Mouse (Mus musculus): ENCODE measurements around the gene Lman2. TPM values are rescaled to one million over a fixed set of nuclear protein-coding genes. Genes with fewer than 3 reads are reported as not detected.

Gene Lman2
- polyA plus RNA-seq, 1 experiment from 2014 or later: 105 TPM

GRCm38 (mm10) chr13:55398088-55398487 lies 35.5 kb upstream of the Lman2 start, which contains the start of gene Slc34a1:
Gene Slc34a1 (plus strand): TSS chr13:55398187.
- Histone ChIP-seq H3K27ac (ENCODE audit: poor library complexity, severe bottlenecking) (no peak within 1 kb of the TSS), H3K4me2 (no peak within 1 kb of the TSS), H3K4me1 (replicated peaks) (no peaks in the 10 kb centered on the region), H3K36me3 (no peaks in the 10 kb centered on the region), H3K9ac (no peak within 1 kb of the TSS), H3K27me3 (replicated peaks) (peaks cover 63% of the 10 kb centered on the region), H3K4me3 (no peak within 1 kb of the TSS), H3K9me3 (replicated peaks) (no peaks in the 10 kb centered on the region)
- WGBS: 70% methylated on average over 1 of the region's 1 CpGs
- no peak for ATAC-seq (ENCODE audit: insufficient number of reproducible peaks, low FRiP score)

DNA sequence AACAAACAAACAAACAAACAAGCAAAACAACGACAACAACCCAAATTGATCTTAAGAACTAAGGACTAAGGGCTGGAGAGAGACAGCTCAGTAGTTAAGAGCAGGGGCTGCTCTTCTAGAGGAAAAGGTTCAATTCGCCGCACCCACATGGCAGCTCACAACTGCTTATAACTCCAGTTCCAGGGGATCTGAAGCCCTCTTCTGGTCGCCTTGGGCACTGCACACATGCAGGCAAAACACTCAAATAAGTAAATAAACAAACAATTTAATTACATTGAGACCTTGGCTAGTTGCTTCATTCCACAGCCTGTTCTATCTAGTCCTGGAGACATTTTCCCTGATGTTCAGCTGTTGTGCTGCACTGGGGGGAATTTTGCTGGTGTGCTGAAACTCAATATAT lies 30.4 kb upstream of the Lman2 start:
- Histone ChIP-seq H3K27ac (ENCODE audit: poor library complexity, severe bottlenecking) (no peak overlapping the region), H3K4me3 (no peak overlapping the region), H3K9ac (no peak overlapping the region), H3K9me3 (replicated peaks) (peaks cover 7% of the 10 kb centered on the region), H3K36me3 (no peaks in the 10 kb centered on the region), H3K4me1 (replicated peaks) (no peaks in the 10 kb centered on the region), H3K4me2 (no peak overlapping the region), H3K27me3 (replicated peaks) (peaks cover 19% of the 10 kb centered on the region; the same call in 1 of the 2 replicates)
- 62% methylated on average over 4 of the region's 4 CpGs for WGBS
- ATAC-seq (ENCODE audit: insufficient number of reproducible peaks, low FRiP score): no peak

DNA sequence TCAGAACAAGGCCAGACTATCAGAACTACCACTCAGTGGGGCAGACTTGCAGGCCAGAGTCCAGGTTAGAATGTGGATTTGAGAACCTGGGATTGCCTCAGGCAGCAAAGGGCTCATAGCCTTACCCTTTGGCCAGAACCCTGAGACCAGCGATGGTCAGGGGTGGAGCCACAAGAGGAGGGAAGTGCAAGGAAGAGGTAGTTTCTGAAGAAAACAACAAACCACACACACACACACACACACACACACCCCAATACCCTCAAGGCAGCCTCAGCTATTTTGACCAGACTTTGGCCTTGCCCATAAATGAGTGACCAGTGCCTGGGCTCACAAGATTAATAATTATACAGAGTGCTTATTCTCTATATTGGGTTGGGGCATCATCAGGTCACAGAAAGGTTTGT lies 29.0 kb upstream of the Lman2 start:
- no peak for ATAC-seq (ENCODE audit: insufficient number of reproducible peaks, low FRiP score)
- H3K4me1 ChIP-seq (replicated peaks): no peaks in the 10 kb centered on the region
- peaks cover 7% of the 10 kb centered on the region for H3K9me3 ChIP-seq (replicated peaks)
- H3K9ac ChIP-seq: no peak overlapping the region
- WGBS: 85% methylated on average over 1 of the region's 1 CpGs
- H3K27me3 ChIP-seq (replicated peaks): peaks cover 20% of the 10 kb centered on the region; the same call in 1 of the 2 replicates
- H3K4me3 ChIP-seq: no peak overlapping the region
- H3K36me3 ChIP-seq: no peaks in the 10 kb centered on the region
- H3K27ac ChIP-seq (ENCODE audit: poor library complexity, severe bottlenecking): no peak overlapping the region
- H3K4me2 ChIP-seq: no peak overlapping the region

- WGBS: 71% methylated on average over 3 of the region's 3 CpGs
These were observed 28.1 kb upstream of the Lman2 start for GRCm38 (mm10) chr13:55390644-55391043.

DNA sequence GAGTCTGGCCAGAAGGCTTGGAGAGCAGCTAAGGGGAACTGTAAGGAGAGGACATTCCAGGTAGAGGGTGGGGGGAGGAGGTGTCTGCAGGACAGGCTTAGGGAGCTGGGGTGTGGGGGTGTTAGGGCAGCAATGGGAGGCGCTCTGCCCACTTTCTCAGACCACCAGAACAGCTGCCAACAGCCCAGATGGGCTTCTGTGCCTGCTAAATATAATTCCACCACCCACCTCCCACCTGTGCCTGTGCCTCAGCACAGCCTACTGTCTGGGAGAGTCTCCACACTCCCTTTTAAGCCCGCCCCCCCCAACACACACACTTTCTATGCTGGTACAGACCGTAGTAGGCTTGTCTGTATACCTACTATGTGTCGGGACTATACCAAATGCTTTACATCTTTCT lies 19.2 kb upstream of the Lman2 start:
- Histone ChIP-seq H3K4me1 (replicated peaks) (0 out of 2 replicates have a peak, but pooled peaks cover 4% of the 10 kb centered on the region), H3K4me2 (no peak overlapping the region), H3K27me3 (replicated peaks) (peaks cover 77% of the 10 kb centered on the region), H3K27ac (ENCODE audit: poor library complexity, severe bottlenecking) (no peak overlapping the region), H3K36me3 (no peaks in the 10 kb centered on the region), H3K4me3 (no peak overlapping the region), H3K9ac (no peak overlapping the region), H3K9me3 (replicated peaks) (no peaks in the 10 kb centered on the region; the same call in 1 of the 2 replicates)
- WGBS: 76% methylated on average over 4 of the region's 4 CpGs
- ATAC-seq (ENCODE audit: insufficient number of reproducible peaks, low FRiP score): no peak

More at GRCm38 (mm10) chr13:55390644-55391043, 28.1 kb upstream of the Lman2 start:
- H3K27me3 ChIP-seq (replicated peaks): peaks cover 14% of the 10 kb centered on the region; the same call in 1 of the 2 replicates
- no peaks in the 10 kb centered on the region for H3K36me3 ChIP-seq
- H3K4me3 ChIP-seq: no peak overlapping the region
- no peaks in the 10 kb centered on the region for H3K4me1 ChIP-seq (replicated peaks)
- no peak overlapping the region for H3K27ac ChIP-seq (ENCODE audit: poor library complexity, severe bottlenecking)
- no peak overlapping the region for H3K4me2 ChIP-seq
- peaks cover 7% of the 10 kb centered on the region for H3K9me3 ChIP-seq (replicated peaks)
- no peak overlapping the region for H3K9ac ChIP-seq
- ATAC-seq (ENCODE audit: insufficient number of reproducible peaks, low FRiP score): no peak

- WGBS: 4% methylated on average over 32 of the region's 32 CpGs
- 0 out of 2 replicates have a peak overlapping the region, but pooled peaks have one; percentile 13 for H3K4me2 ChIP-seq
- no peak overlapping the region for H3K9ac ChIP-seq
- H3K9me3 ChIP-seq (replicated peaks): no peaks in the 10 kb centered on the region
- no peak overlapping the region for H3K27ac ChIP-seq (ENCODE audit: poor library complexity, severe bottlenecking)
- peak; percentile 40; the same call in 1 of the 2 replicates for ATAC-seq (ENCODE audit: insufficient number of reproducible peaks, low FRiP score)
- H3K4me1 ChIP-seq (replicated peaks): 0 out of 2 replicates have a peak, but pooled peaks cover 4% of the 10 kb centered on the region
- no peak overlapping the region for H3K4me3 ChIP-seq
- no peaks in the 10 kb centered on the region for H3K36me3 ChIP-seq
- peaks cover 86% of the 10 kb centered on the region for H3K27me3 ChIP-seq (replicated peaks)
These were observed 16.5 kb upstream of the Lman2 start for GRCm38 (mm10) chr13:55378907-55379580.

- H3K36me3 ChIP-seq: no peaks in the 10 kb centered on the region
- H3K4me2 ChIP-seq: no peak overlapping the region
- no peak overlapping the region for H3K9ac ChIP-seq
- no peak overlapping the region for H3K27ac ChIP-seq (ENCODE audit: poor library complexity, severe bottlenecking)
- H3K27me3 ChIP-seq (replicated peaks): peaks cover 86% of the 10 kb centered on the region
- ATAC-seq (ENCODE audit: insufficient number of reproducible peaks, low FRiP score): no peak
- H3K4me3 ChIP-seq: no peak overlapping the region
- WGBS: 72% methylated on average over 2 of the region's 2 CpGs
- no peaks in the 10 kb centered on the region for H3K9me3 ChIP-seq (replicated peaks)
- 0 out of 2 replicates have a peak, but pooled peaks cover 4% of the 10 kb centered on the region for H3K4me1 ChIP-seq (replicated peaks)
These were observed 13.3 kb upstream of the Lman2 start for GRCm38 (mm10) chr13:55375877-55376276.

DNA sequence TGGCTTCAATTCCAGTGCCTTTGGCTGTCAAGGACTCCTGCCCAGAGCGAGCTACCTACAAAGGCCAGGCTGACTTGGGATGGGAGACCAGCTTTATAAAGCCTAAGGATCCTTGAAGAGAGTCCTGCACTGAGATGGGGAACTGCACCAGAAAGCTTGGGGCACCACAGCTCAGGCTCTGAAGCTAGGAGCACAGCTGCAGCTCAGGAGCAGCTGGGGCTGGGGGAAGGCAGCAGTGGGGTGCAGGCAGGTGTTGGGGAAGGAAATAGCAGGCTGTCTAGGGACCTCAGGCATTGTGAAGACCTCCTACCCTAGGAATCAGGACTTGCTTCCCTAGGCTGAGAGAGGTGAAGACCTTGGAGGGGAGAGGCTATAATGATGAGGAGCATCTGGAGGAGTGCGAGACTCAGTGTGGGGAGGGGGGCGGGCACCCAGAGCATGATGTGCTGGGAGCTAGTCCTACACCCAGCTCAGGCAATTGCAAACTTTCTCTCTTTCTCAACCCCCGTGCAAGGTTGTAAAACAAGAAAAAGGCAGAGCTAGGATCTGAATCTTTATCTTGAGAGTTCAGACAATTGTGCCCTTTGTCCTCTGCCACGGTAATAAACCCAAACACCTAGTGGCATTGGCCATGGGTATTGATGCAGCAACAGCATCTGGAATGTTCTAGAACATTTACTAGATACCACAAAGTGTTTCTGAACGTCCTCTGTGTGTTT lies 11.8 kb upstream of the Lman2 start:
- Histone ChIP-seq H3K4me1 (replicated peaks) (peaks cover 11% of the 10 kb centered on the region), H3K9me3 (replicated peaks) (no peaks in the 10 kb centered on the region), H3K9ac (no peak overlapping the region), H3K4me3 (no peak overlapping the region), H3K36me3 (no peaks in the 10 kb centered on the region), H3K27ac (ENCODE audit: poor library complexity, severe bottlenecking) (no peak overlapping the region), H3K4me2 (no peak overlapping the region), H3K27me3 (replicated peaks) (peaks cover 81% of the 10 kb centered on the region)
- WGBS: 63% methylated on average over 6 of the region's 6 CpGs
- no peak for ATAC-seq (ENCODE audit: insufficient number of reproducible peaks, low FRiP score)

GRCm38 (mm10) chr13:55371740-55372139 lies 9.2 kb upstream of the Lman2 start:
- peaks cover 73% of the 10 kb centered on the region for H3K27me3 ChIP-seq (replicated peaks)
- H3K9ac ChIP-seq: no peak overlapping the region
- H3K4me2 ChIP-seq: no peak overlapping the region
- H3K27ac ChIP-seq (ENCODE audit: poor library complexity, severe bottlenecking): no peak overlapping the region
- no peaks in the 10 kb centered on the region for H3K9me3 ChIP-seq (replicated peaks)
- WGBS: 49% methylated on average over 5 of the region's 5 CpGs
- H3K4me1 ChIP-seq (replicated peaks): peaks cover 11% of the 10 kb centered on the region
- H3K36me3 ChIP-seq: no peaks in the 10 kb centered on the region
- no peak for ATAC-seq (ENCODE audit: insufficient number of reproducible peaks, low FRiP score)
- H3K4me3 ChIP-seq: no peak overlapping the region

- H3K36me3 ChIP-seq: no peaks in the 10 kb centered on the region
- H3K4me2 ChIP-seq: no peak overlapping the region
- no peak for ATAC-seq (ENCODE audit: insufficient number of reproducible peaks, low FRiP score)
- peaks cover 11% of the 10 kb centered on the region for H3K4me1 ChIP-seq (replicated peaks)
- H3K4me3 ChIP-seq: no peak overlapping the region
- H3K27me3 ChIP-seq (replicated peaks): peaks cover 73% of the 10 kb centered on the region
- 67% methylated on average over 8 of the region's 8 CpGs for WGBS
- no peak overlapping the region for H3K27ac ChIP-seq (ENCODE audit: poor library complexity, severe bottlenecking)
- no peak overlapping the region for H3K9ac ChIP-seq
- H3K9me3 ChIP-seq (replicated peaks): no peaks in the 10 kb centered on the region
These were observed 8.6 kb upstream of the Lman2 start for GRCm38 (mm10) chr13:55371007-55371681.

- no peak overlapping the region for H3K4me2 ChIP-seq
- H3K9me3 ChIP-seq (replicated peaks): no peaks in the 10 kb centered on the region
- ATAC-seq (ENCODE audit: insufficient number of reproducible peaks, low FRiP score): no peak; the same call in 1 of the 2 replicates
- H3K27me3 ChIP-seq (replicated peaks): peaks cover 66% of the 10 kb centered on the region
- H3K9ac ChIP-seq: no peak overlapping the region
- H3K4me3 ChIP-seq: no peak overlapping the region
- H3K4me1 ChIP-seq (replicated peaks): peaks cover 11% of the 10 kb centered on the region
- WGBS: 41% methylated on average over 3 of the region's 3 CpGs
- no peak overlapping the region for H3K27ac ChIP-seq (ENCODE audit: poor library complexity, severe bottlenecking)
- no peaks in the 10 kb centered on the region for H3K36me3 ChIP-seq
These were observed 7.7 kb upstream of the Lman2 start for GRCm38 (mm10) chr13:55370234-55370633.

Measured in heart, embryonic 12.5 days (tissue).